Mouse (Mus musculus): Measurements from ENCODE around the gene Cdk7. TPM values are rescaled to one million over a fixed set of nuclear protein-coding genes. Genes with fewer than 3 reads are reported as not detected.

The Cdk7 gene
- polyA plus RNA-seq (2014; fragmentation: Illumina TruSeq; extraction: RNeasy Lipid Tissue Mini Kit (QIAGEN cat#74804); ENCODE audit: low read depth, low replicate concordance), result 21.0 TPM

DNA sequence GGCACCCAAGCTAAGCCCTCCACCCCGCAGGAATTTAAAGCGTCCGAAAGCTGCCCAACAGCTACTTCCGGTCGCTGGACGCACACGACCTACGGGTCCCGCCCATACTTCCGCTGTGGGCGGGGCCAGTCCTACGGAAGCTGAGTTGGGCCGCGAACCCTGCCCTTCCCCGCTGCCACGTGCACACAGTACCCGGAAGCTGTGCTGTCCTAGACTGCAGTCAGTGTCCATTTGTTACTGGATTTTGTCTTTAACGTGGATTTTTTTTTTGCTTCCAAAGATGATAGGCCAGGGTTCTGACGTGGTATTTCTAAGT lies at the start of gene Cdk7:
TSS of gene Cdk7 (minus strand) at position 79 of the 316 bp plus-strand sequence.

DNA sequence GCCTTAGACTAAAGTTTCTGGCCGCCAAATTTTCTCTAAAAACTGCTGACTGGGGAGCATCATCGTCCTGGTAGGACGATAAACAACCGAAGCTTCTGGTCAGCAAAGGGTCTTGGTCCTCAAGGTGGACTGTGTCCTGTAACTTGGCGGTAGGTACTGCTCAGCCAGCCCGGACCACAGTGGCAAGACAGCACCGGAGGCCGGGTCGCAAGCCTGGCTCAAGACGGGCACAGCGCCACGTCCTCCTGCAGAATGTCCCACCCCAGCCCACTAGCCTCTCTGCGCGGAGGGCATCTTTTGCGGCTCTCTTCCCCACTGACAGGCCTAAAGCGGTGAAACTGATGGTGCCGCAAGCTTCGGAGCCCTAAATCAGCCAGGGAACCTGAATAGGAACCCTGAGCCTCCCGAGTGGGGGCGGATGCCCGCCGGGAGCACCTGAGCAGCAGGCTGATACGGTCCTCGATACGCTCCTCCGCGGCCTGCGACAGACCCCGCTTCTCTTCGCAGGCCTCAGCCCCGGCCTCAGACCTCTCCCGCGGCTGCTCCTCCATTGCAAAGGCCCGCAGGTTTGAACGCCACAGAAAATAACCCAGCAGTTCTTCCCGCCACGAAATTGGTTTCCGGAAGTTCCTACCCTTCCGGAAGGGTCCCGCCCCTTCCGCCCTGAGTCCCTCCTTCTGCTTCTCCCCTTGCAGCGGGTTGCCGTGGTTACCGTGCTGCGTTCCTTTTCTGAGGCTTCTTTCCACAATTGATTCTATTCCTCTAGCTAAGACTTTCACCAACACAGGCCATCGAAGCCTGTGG lies 44.7 kb upstream of the Cdk7 start, which contains the start of gene Cenph:
TSS of gene Cenph (minus strand) at position 648 of the 804 bp plus-strand sequence.

DNA sequence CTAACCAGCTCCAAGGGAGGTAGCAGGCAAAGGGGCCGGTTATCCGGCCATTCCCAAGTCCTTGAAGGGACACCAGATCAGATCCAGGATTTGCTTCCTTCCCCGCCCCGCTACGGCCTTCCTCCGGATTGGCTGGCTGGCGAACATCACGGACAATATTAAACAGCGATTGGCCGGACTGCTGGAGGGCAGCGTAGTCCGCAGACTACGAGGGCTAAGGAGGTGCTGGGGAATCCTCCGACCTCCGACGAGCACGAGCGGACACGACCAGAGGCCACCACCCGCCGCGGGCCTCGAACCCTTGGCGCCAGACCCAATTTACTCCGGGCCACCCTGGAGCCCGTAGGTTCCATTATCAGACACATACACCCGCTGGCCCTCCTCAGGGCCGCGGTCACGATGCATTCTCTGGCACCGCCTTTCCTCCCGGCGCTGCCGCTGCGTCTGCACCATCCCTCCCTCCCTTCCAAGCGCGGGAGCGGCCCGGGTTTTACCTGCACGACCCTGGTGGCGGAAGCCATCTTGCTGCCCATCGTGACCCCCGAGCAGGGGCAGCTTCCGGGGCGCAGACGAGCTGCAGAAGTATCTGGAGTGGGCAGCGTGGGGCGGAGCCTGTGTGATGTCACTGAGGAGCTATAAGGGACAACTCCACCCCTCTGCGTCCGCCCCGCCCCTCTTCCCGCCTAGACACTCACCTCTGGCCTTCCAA lies 13.5 kb upstream of the Cdk7 start, which contains the start of gene Mrps36:
TSS of gene Mrps36 (minus strand) at position 624 of the 709 bp plus-strand sequence.

DNA sequence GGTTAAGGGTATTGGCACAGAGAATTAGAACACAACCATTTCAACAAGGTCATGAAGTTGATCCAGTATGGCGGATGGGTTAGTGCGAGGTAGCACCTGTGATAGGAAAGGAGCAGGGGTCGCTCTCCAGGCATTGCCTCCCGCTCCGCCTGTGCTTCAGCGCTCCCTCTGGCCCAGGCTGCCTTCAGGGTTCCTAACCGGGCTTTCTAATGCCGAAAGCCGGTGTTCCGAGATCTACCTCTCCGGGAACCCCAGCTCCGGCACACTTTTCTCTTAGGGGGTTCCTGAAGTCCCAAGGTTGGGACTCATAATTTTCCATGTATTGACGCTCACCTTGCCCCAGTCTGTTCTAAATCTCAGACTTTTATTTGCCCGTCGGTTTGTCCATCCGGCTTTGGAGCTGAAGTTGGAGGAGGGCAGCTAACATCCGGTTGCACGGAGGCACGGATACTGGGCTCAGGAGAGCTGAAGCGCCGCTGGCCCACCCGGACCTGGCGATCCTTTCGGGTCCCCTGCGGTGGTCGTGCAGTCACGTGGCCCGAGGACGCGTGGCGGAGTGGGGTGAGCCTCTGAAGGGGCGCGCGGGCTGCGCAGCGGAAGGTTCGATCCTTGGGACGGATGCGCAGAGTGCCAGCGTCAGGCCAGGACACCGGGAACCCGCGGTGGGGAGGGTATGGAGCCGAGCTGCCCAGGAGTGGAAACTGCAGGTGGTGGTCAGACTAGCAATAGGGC lies 61.3 kb downstream of the Cdk7 start, which contains the start of gene Ccdc125:
TSS of gene Ccdc125 (plus strand) at position 427 of the 732 bp plus-strand sequence.

Other genes with a start within 250 kb of the Cdk7 start
- 35.0 TPM for gene Gtf2h2, start 238.4 kb downstream of the Cdk7 start, polyA plus RNA-seq (2014; fragmentation: Illumina TruSeq; extraction: RNeasy Lipid Tissue Mini Kit (QIAGEN cat#74804); ENCODE audit: low read depth, low replicate concordance)
- gene Ocln, start 178.2 kb downstream of the Cdk7 start, polyA plus RNA-seq (2014; fragmentation: Illumina TruSeq; extraction: RNeasy Lipid Tissue Mini Kit (QIAGEN cat#74804); ENCODE audit: low read depth, low replicate concordance), result 28.0 TPM
- 6.6 TPM for gene Marveld2, start 114.0 kb downstream of the Cdk7 start, polyA plus RNA-seq (2014; fragmentation: Illumina TruSeq; extraction: RNeasy Lipid Tissue Mini Kit (QIAGEN cat#74804); ENCODE audit: low read depth, low replicate concordance)
- gene Ak6, start 80.0 kb downstream of the Cdk7 start, polyA plus RNA-seq (2014; fragmentation: Illumina TruSeq; extraction: RNeasy Lipid Tissue Mini Kit (QIAGEN cat#74804); ENCODE audit: low read depth, low replicate concordance), result 88.9 TPM
- gene Rad17, start 79.9 kb downstream of the Cdk7 start, polyA plus RNA-seq (2014; fragmentation: Illumina TruSeq; extraction: RNeasy Lipid Tissue Mini Kit (QIAGEN cat#74804); ENCODE audit: low read depth, low replicate concordance), result 20.8 TPM
- gene Taf9, start 79.4 kb downstream of the Cdk7 start, polyA plus RNA-seq (2014; fragmentation: Illumina TruSeq; extraction: RNeasy Lipid Tissue Mini Kit (QIAGEN cat#74804); ENCODE audit: low read depth, low replicate concordance), result 3.5 TPM
- gene Ccdc125, start 61.2 kb downstream of the Cdk7 start, polyA plus RNA-seq (2014; fragmentation: Illumina TruSeq; extraction: RNeasy Lipid Tissue Mini Kit (QIAGEN cat#74804); ENCODE audit: low read depth, low replicate concordance), result 5.6 TPM
- 43.9 TPM for gene Mrps36, start 13.7 kb upstream of the Cdk7 start, polyA plus RNA-seq (2014; fragmentation: Illumina TruSeq; extraction: RNeasy Lipid Tissue Mini Kit (QIAGEN cat#74804); ENCODE audit: low read depth, low replicate concordance)
- gene Cenph, start 45.0 kb upstream of the Cdk7 start, polyA plus RNA-seq (2014; fragmentation: Illumina TruSeq; extraction: RNeasy Lipid Tissue Mini Kit (QIAGEN cat#74804); ENCODE audit: low read depth, low replicate concordance), result not detected
- not detected for gene Ccnb1, start 55.6 kb upstream of the Cdk7 start, polyA plus RNA-seq (2014; fragmentation: Illumina TruSeq; extraction: RNeasy Lipid Tissue Mini Kit (QIAGEN cat#74804); ENCODE audit: low read depth, low replicate concordance)
- gene Slc30a5, start 102.5 kb upstream of the Cdk7 start, polyA plus RNA-seq (2014; fragmentation: Illumina TruSeq; extraction: RNeasy Lipid Tissue Mini Kit (QIAGEN cat#74804); ENCODE audit: low read depth, low replicate concordance), result 45.0 TPM

Measured in liver, adult 10 weeks (tissue).